Mouse (Mus musculus): Measurements from ENCODE around the gene Fibp. TPM values are rescaled to one million over a fixed set of nuclear protein-coding genes. Genes with fewer than 3 reads are reported as not detected.

Fibp gene
- polyA plus RNA-seq, 1 experiment from 2014 or later, result 150 TPM

GRCm38 (mm10) chr19:5457746-5458442 lies 2.5 kb upstream of the Fibp start, which contains the start of gene Ccdc85b:
Gene Ccdc85b (minus strand): TSS chr19:5457894.
- 0 out of 2 replicates have a peak, but pooled peaks have one; percentile 7 for ATAC-seq (replicated peaks; ENCODE audit: low FRiP score, low read depth)
- peaks cover 18% of the 10 kb centered on the region for H3K4me1 ChIP-seq (replicated peaks; ENCODE audit: insufficient read depth, low read length)
- H3K27me3 ChIP-seq (ENCODE audit: insufficient read depth, low read length), result no peaks in the 10 kb centered on the region
- no peak for DNase-seq (ENCODE audit: low spot score)
- H3K4me2 ChIP-seq (ENCODE audit: low read length), result peak within 1 kb of the TSS; percentile 97
- H3K36me3 ChIP-seq (ENCODE audit: insufficient read depth, low read length), result peaks cover 14% of the 10 kb centered on the region; the same call in 1 of the 2 replicates
- H3K9me3 ChIP-seq (replicated peaks; ENCODE audit: low read length), result no peaks in the 10 kb centered on the region
- peak within 1 kb of the TSS; percentile 81 for H3K4me3 ChIP-seq (replicated peaks; ENCODE audit: low read depth, low read length)
- peak within 1 kb of the TSS; percentile 98 for H3K27ac ChIP-seq
- 8% methylated on average over 14 of the region's 14 CpGs for WGBS
- H3K9ac ChIP-seq (ENCODE audit: low read depth, low read length), result peak within 1 kb of the TSS; percentile 78
- TF ChIP-seq CTCF (IDR thresholded peaks at IDR 0.05; ENCODE audit: low read depth), result no peak

- Histone ChIP-seq H3K27ac (no peak overlapping the region), H3K36me3 (ENCODE audit: insufficient read depth, low read length) (peaks cover 20% of the 10 kb centered on the region; the same call in 1 of the 2 replicates), H3K4me1 (replicated peaks; ENCODE audit: insufficient read depth, low read length) (peaks cover 20% of the 10 kb centered on the region), H3K4me2 (ENCODE audit: low read length) (no peak overlapping the region), H3K4me3 (replicated peaks; ENCODE audit: low read depth, low read length) (no peak overlapping the region), H3K9ac (ENCODE audit: low read depth, low read length) (no peak overlapping the region), H3K9me3 (replicated peaks; ENCODE audit: low read length) (no peaks in the 10 kb centered on the region), H3K27me3 (ENCODE audit: insufficient read depth, low read length) (no peaks in the 10 kb centered on the region)
- TF ChIP-seq CTCF (IDR thresholded peaks at IDR 0.05; ENCODE audit: low read depth), result no peak
- 73% methylated on average over 7 of the region's 7 CpGs for WGBS
- no peak for DNase-seq (ENCODE audit: low spot score)
- ATAC-seq (replicated peaks; ENCODE audit: low FRiP score, low read depth), result no peak
Measured at GRCm38 (mm10) chr19:5459019-5459418, 1.4 kb upstream of the Fibp start.

- TF ChIP-seq CTCF (IDR thresholded peaks at IDR 0.05; ENCODE audit: low read depth), result no peak
- 21% methylated on average over 3 of the region's 3 CpGs for whole genome bisulfite sequencing
- no peak for ATAC-seq (replicated peaks; ENCODE audit: low FRiP score, low read depth)
- Histone ChIP-seq H3K36me3 (ENCODE audit: insufficient read depth, low read length) (peaks cover 18% of the 10 kb centered on the region; the same call in 1 of the 2 replicates), H3K9ac (ENCODE audit: low read depth, low read length) (peak overlapping the region; percentile 68), H3K27ac (no peak overlapping the region), H3K4me3 (replicated peaks; ENCODE audit: low read depth, low read length) (peak overlapping the region; percentile 70), H3K4me1 (replicated peaks; ENCODE audit: insufficient read depth, low read length) (peaks cover 23% of the 10 kb centered on the region), H3K9me3 (replicated peaks; ENCODE audit: low read length) (no peaks in the 10 kb centered on the region), H3K4me2 (ENCODE audit: low read length) (peak overlapping the region; percentile 84), H3K27me3 (ENCODE audit: insufficient read depth, low read length) (no peaks in the 10 kb centered on the region)
- DNase-seq (ENCODE audit: low spot score), result no peak
Measured at GRCm38 (mm10) chr19:5459896-5460295, 519 bp upstream of the Fibp start.

DNA sequence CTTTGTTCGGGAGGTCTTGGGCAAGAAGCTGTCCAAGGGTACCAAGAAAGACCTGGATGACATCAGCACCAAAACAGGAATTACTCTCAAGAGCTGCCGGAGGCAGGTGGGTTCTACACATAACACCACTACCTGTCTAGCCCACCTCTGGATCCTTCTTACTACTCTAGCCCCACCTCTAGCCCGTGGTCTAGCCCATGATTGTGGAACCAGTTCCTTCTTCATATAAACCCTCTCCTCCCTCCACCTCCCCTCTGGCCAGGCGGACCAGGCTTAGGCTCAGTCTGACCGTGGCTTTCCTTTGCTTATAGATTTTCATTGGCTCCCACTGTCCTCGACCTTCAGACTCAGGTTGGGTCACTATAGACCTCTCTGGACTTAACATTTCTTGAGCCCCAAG lies 996 bp downstream of the Fibp start:
- 82% methylated on average over 6 of the region's 6 CpGs for WGBS
- Histone ChIP-seq H3K4me2 (ENCODE audit: low read length) (peak overlapping the region; percentile 84), H3K9ac (ENCODE audit: low read depth, low read length) (peak overlapping the region; percentile 68; the same call in 1 of the 2 replicates), H3K27me3 (ENCODE audit: insufficient read depth, low read length) (no peaks in the 10 kb centered on the region), H3K27ac (no peak overlapping the region), H3K36me3 (ENCODE audit: insufficient read depth, low read length) (peaks cover 32% of the 10 kb centered on the region), H3K9me3 (replicated peaks; ENCODE audit: low read length) (no peaks in the 10 kb centered on the region), H3K4me1 (replicated peaks; ENCODE audit: insufficient read depth, low read length) (peaks cover 13% of the 10 kb centered on the region), H3K4me3 (replicated peaks; ENCODE audit: low read depth, low read length) (peak overlapping the region; percentile 70; the same call in 1 of the 2 replicates)
- TF ChIP-seq CTCF (IDR thresholded peaks at IDR 0.05; ENCODE audit: low read depth), result no peak
- ATAC-seq (replicated peaks; ENCODE audit: low FRiP score, low read depth), result no peak
- no peak for DNase-seq (ENCODE audit: low spot score)

DNA sequence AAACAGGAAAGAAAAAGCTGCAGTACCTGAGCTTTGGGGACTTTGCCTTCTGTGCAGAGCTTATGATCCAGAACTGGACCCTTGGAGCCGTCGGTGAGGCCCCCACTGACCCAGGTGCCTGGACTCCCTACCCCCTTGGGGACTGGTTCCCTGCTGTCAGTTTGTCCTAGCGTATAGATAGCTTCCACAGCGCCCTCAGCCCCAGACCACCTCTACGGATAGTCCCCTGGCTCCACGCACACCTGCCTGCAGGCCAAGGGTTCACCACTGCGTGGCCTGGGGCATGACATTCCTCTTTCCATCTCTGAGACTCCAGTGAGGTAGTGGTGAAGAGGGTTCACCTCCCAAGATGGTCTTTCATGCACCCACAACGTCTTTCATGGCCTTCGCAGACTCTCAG lies 2.8 kb downstream of the Fibp start:
- Histone ChIP-seq H3K4me2 (ENCODE audit: low read length) (no peak overlapping the region), H3K4me3 (replicated peaks; ENCODE audit: low read depth, low read length) (no peak overlapping the region), H3K27me3 (ENCODE audit: insufficient read depth, low read length) (no peaks in the 10 kb centered on the region), H3K4me1 (replicated peaks; ENCODE audit: insufficient read depth, low read length) (peaks cover 13% of the 10 kb centered on the region), H3K36me3 (ENCODE audit: insufficient read depth, low read length) (peaks cover 44% of the 10 kb centered on the region), H3K9ac (ENCODE audit: low read depth, low read length) (no peak overlapping the region), H3K27ac (no peak overlapping the region), H3K9me3 (replicated peaks; ENCODE audit: low read length) (no peaks in the 10 kb centered on the region)
- ATAC-seq (replicated peaks; ENCODE audit: low FRiP score, low read depth), result no peak
- no peak for TF ChIP-seq CTCF (IDR thresholded peaks at IDR 0.05; ENCODE audit: low read depth)
- DNase-seq (ENCODE audit: low spot score), result no peak
- 92% methylated on average over 9 of the region's 9 CpGs for WGBS

DNA sequence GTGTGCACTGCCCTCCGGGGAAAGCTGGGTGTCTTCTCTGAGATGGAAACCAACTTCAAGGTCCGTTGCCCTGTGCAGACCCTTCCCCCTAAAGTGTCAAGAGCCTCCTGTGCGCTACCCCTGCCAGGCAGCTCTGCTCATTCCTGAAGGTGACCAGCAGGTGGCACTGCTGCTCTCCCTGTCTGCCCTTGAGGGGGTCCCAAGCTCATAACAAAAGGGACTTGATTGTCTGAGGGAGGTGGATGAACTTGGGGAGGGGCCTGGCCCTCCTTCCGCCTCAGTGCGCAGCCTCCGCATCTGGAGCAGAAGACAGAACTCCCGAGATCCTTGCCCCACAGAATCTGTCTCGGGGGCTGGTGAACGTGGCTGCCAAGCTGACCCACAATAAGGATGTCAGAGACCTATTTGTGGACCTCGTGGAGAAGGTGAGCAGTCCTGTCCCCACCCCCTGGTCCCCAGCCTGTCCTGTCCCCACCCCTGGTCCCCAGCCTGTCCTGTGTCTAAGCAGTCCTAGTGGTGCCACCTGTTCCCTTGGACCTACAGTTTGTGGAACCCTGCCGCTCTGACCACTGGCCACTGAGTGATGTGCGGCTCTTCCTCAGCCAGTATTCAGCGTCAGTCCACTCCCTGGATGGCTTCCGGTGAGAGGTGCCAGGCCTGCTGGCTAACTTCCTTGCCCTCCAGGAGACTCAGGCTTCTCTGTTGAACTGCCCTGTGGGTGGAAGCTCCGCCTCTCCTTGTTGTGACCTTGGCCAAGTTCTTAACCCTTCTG lies 3.6 kb downstream of the Fibp start:
- peak; percentile 92 for TF ChIP-seq CTCF (IDR thresholded peaks at IDR 0.05; ENCODE audit: low read depth)
- WGBS, result 24% methylated on average over 15 of the region's 15 CpGs

More for the DNA sequence above, 3.6 kb downstream of the Fibp start:
- Histone ChIP-seq H3K36me3 (ENCODE audit: insufficient read depth, low read length) (peaks cover 44% of the 10 kb centered on the region), H3K4me2 (ENCODE audit: low read length) (peak overlapping the region; percentile 43), H3K27me3 (ENCODE audit: insufficient read depth, low read length) (no peaks in the 10 kb centered on the region), H3K9ac (ENCODE audit: low read depth, low read length) (peak overlapping the region; percentile 40; the same call in 1 of the 2 replicates), H3K4me3 (replicated peaks; ENCODE audit: low read depth, low read length) (no peak overlapping the region), H3K9me3 (replicated peaks; ENCODE audit: low read length) (no peaks in the 10 kb centered on the region), H3K4me1 (replicated peaks; ENCODE audit: insufficient read depth, low read length) (peaks cover 11% of the 10 kb centered on the region), H3K27ac (peak overlapping the region; percentile 65)
- ATAC-seq (replicated peaks; ENCODE audit: low FRiP score, low read depth), result peak; percentile 33; the same call in 1 of the 2 replicates
- peak; percentile 85 for DNase-seq (ENCODE audit: low spot score)
